Mouse (Mus musculus) myocyte (in vitro differentiated cells): Measurements from ENCODE around the gene Gpx1.

Experiments
- CEBPB ChIP-seq: IDR thresholded peaks from 2 replicates; pipeline ENCODE4 v1.6.1; 2011; ENCODE audit warnings: mild to moderate bottlenecking, moderate library complexity; ENCODE audit not compliant: poor library complexity, insufficient read depth, severe bottlenecking
- E2F4 ChIP-seq: IDR thresholded peaks from one replicate; pipeline ENCODE4 v1.6.1; 2011; ENCODE audit warnings: mild to moderate bottlenecking, control low read depth, moderate library complexity; ENCODE audit not compliant: insufficient read depth
- MAX ChIP-seq: IDR thresholded peaks from one replicate; pipeline ENCODE4 v1.6.1; 2011; ENCODE audit warnings: low read depth, mild to moderate bottlenecking, control low read depth
- MYOD1 ChIP-seq, 3 experiments: IDR thresholded peaks; one replicate each; pipeline ENCODE4 v1.6.1; 2011; ENCODE audit warnings: control low read depth in 2 of 3, low read depth in 2 of 3, mild to moderate bottlenecking in 2 of 3, moderate library complexity in 1 of 3; ENCODE audit not compliant: insufficient read length in 2 of 3, control insufficient read depth in 1 of 3
- MYOG ChIP-seq, 3 experiments: IDR thresholded peaks; one replicate each; pipeline ENCODE4 v1.6.1; 2011; ENCODE audit warnings: control low read depth in 2 of 3, low read depth in 2 of 3, mild to moderate bottlenecking in 2 of 3; ENCODE audit not compliant: insufficient read length in 2 of 3, control insufficient read depth in 1 of 3, insufficient read depth in 1 of 3
- POLR2A ChIP-seq: IDR thresholded peaks from one replicate; pipeline ENCODE4 v1.6.1; 2011; ENCODE audit warnings: low read depth, mild to moderate bottlenecking, control low read depth, moderate library complexity; ENCODE audit not compliant: insufficient read length
- TCF12 ChIP-seq: IDR thresholded peaks from one replicate; pipeline ENCODE4 v1.6.1; 2011; ENCODE audit warnings: mild to moderate bottlenecking, control low read depth; ENCODE audit not compliant: poor library complexity, insufficient read depth, severe bottlenecking
- USF1 ChIP-seq: IDR thresholded peaks from one replicate; pipeline ENCODE4 v1.6.1; 2011; ENCODE audit warnings: low read depth, mild to moderate bottlenecking, control low read depth, moderate library complexity

DNA sequence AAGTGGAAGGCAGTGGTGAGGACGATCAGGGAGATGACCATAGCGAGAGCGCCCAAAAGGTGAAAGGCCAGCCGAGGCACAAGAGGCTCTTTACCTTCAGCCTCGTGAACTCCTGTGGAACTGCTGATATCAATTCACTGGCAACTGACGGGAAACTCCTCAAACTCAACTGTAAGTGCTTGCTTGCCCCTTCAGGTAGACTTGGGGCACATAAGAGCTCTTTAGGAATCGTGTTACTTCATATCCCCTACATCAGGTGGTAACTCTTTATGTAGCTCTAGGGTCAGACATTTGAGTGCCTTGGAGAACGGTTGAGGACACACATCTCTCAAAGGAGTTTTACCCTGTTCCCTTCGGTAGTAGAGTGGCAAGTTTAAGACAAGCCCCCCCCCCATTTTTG, 42.7 kb downstream of the Gpx1 start:
- TF ChIP-seq POLR2A (no peak), MAX (no peak), CEBPB (no peak), USF1 (no peak), TCF12 (no peak), E2F4 (no peak), MYOD1 (IDR thresholded peaks at IDR 0.05; ENCODE audit: control insufficient read depth in 1 of 3, insufficient read length in 2 of 3, low read depth in 2 of 3) (no peak), MYOG (IDR thresholded peaks at IDR 0.05; ENCODE audit: control insufficient read depth in 1 of 3, insufficient read depth in 1 of 3, insufficient read length in 2 of 3, low read depth in 2 of 3) (no peak)
